Comparison of ENCODE assay signal across 19 mouse cellular contexts in the genomic region with DNA sequence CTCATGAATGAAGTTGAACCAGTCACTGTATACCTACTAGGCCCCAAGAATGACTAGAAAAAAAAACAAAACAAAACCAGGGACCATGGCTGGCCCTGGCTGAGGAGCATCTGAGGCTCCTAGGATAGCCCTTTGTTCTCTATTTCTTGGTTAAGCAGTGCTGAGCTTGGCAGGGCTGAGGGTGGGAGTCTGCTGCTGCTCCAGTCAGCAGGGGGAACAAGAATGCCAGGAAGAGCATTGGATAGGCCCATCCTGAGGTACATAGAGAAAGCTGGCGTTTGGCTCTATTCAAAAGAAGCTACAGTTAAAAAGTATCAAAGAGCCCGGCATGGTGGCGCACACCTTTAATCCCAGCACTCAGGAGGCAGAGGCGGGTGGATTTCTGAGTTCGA. TPM values are rescaled to one million over a fixed set of nuclear protein-coding genes. Genes with fewer than 3 reads are reported as not detected.
DNase-seq lines count a peak whose midpoint lies in the region; ATAC-seq and TF ChIP-seq lines count a peak whose summit lies in the region.
"Had no signal": no experiment of that assay in that cellular context is flagged by ENCODE, and none has a peak within 500 bp of the region (broad histone marks: within the 10 kb centered on the region; RNA-seq: fewer than 3 reads in every experiment).

No protein-coding gene starts in this region.

- 0 out of 2 replicates have a peak, but pooled peaks cover 5% of the 10 kb centered on the region for H3K9me3 ChIP-seq in heart, embryonic 13.5 days
- H3K9me3 ChIP-seq in liver, embryonic 13.5 days (replicated peaks) = no peaks in the 10 kb centered on the region
- no peaks in the 10 kb centered on the region for H3K9me3 ChIP-seq in lung, postnatal 0 days (ENCODE audit: low read length)
- no peaks in the 10 kb centered on the region for H3K9me3 ChIP-seq in liver, postnatal 0 days (ENCODE audit: low read length)
- H3K9me3 ChIP-seq: embryonic facial prominence, embryonic 12.5 days; forebrain, embryonic 12.5 days; hindbrain, embryonic 10.5 days had no signal

- no peak overlapping the region for H3K4me2 ChIP-seq in heart, embryonic 13.5 days
- H3K4me2 ChIP-seq in liver, embryonic 13.5 days = no peak overlapping the region
- no peak overlapping the region for H3K4me2 ChIP-seq in lung, postnatal 0 days (replicated peaks; ENCODE audit: low read depth, low read length)
- no peak overlapping the region for H3K4me2 ChIP-seq in liver, postnatal 0 days (ENCODE audit: low read depth, low read length)
- H3K4me2 ChIP-seq: embryonic facial prominence, embryonic 12.5 days; forebrain, embryonic 12.5 days; hindbrain, embryonic 14.5 days had no signal

- TF ChIP-seq CTCF in lung, postnatal 0 days (IDR thresholded peaks at IDR 0.05) = no peak
- no peak for TF ChIP-seq CTCF in liver, postnatal 0 days (IDR thresholded peaks at IDR 0.05; ENCODE audit: low read depth)

- H3K9ac ChIP-seq in heart, embryonic 13.5 days = no peak overlapping the region
- no peak overlapping the region for H3K9ac ChIP-seq in liver, embryonic 13.5 days
- no peak overlapping the region for H3K9ac ChIP-seq in lung, postnatal 0 days (replicated peaks; ENCODE audit: low read depth)
- no peak overlapping the region for H3K9ac ChIP-seq in liver, postnatal 0 days (replicated peaks)
- H3K9ac ChIP-seq: embryonic facial prominence, embryonic 12.5 days; forebrain, embryonic 12.5 days; hindbrain, embryonic 14.5 days had no signal

- H3K27ac ChIP-seq in heart, embryonic 13.5 days (replicated peaks) = peak overlapping the region; percentile 20; the same call in 1 of the 2 replicates
- H3K27ac ChIP-seq in liver, embryonic 13.5 days = peak overlapping the region; percentile 50; the same call in 1 of the 2 replicates
- peak overlapping the region; percentile 43; the same call in 1 of the 2 replicates for H3K27ac ChIP-seq in lung, postnatal 0 days (ENCODE audit: low read length)
- peak overlapping the region; percentile 24; the same call in 1 of the 2 replicates for H3K27ac ChIP-seq in liver, postnatal 0 days (ENCODE audit: low read depth)
- H3K27ac ChIP-seq: embryonic facial prominence, embryonic 12.5 days; forebrain, embryonic 12.5 days; heart, adult 2 months; hindbrain, embryonic 10.5 days; hindbrain, embryonic 14.5 days had no signal

- TF ChIP-seq EP300 in lung, postnatal 0 days (IDR thresholded peaks at IDR 0.05) = no peak
- no peak for TF ChIP-seq EP300 in liver, postnatal 0 days (IDR thresholded peaks at IDR 0.05; ENCODE audit: low read depth)

- no peaks in the 10 kb centered on the region for H3K27me3 ChIP-seq in heart, embryonic 13.5 days (replicated peaks)
- H3K27me3 ChIP-seq in liver, embryonic 13.5 days = no peaks in the 10 kb centered on the region
- H3K27me3 ChIP-seq in lung, postnatal 0 days (replicated peaks; ENCODE audit: insufficient read depth, low read length) = no peaks in the 10 kb centered on the region
- H3K27me3 ChIP-seq in liver, postnatal 0 days (ENCODE audit: insufficient read depth, low read length) = no peaks in the 10 kb centered on the region
- H3K27me3 ChIP-seq: CH12.LX; embryonic facial prominence, embryonic 12.5 days; forebrain, embryonic 12.5 days had no signal

- no peak overlapping the region for H3K4me3 ChIP-seq in heart, embryonic 13.5 days
- H3K4me3 ChIP-seq in liver, embryonic 13.5 days (replicated peaks) = no peak overlapping the region
- no peak overlapping the region for H3K4me3 ChIP-seq in lung, postnatal 0 days (ENCODE audit: low read depth, low read length)
- H3K4me3 ChIP-seq in liver, postnatal 0 days (ENCODE audit: low read depth, low read length) = no peak overlapping the region
- H3K4me3 ChIP-seq: embryonic facial prominence, embryonic 12.5 days; forebrain, embryonic 12.5 days; heart, adult 2 months; hindbrain, embryonic 10.5 days had no signal

- no peak for DNase-seq in heart, postnatal 4 days
- no peak for DNase-seq in liver, embryonic 13.5 days
- DNase-seq in liver = no peak
- no peak for DNase-seq in lung, postnatal 0 days (ENCODE audit: low spot score)
- no peak for DNase-seq in lung, postnatal 4 days
- no peak for DNase-seq in liver, postnatal 0 days
- no peak for DNase-seq in layer of hippocampus, postnatal 36 days
- DNase-seq: adrenal gland, adult 2 months; adrenal gland, postnatal 25 days; gastrocnemius, postnatal 10 days; heart, adult 2 months; heart, postnatal 14 days had no signal

- no peaks in the 10 kb centered on the region for H3K36me3 ChIP-seq in heart, embryonic 13.5 days
- H3K36me3 ChIP-seq in liver, embryonic 13.5 days = no peaks in the 10 kb centered on the region
- H3K36me3 ChIP-seq in lung, postnatal 0 days (ENCODE audit: insufficient read depth, low read length) = no peaks in the 10 kb centered on the region
- H3K36me3 ChIP-seq in liver, postnatal 0 days (replicated peaks; ENCODE audit: insufficient read depth, low read length) = no peaks in the 10 kb centered on the region
- H3K36me3 ChIP-seq: embryonic facial prominence, embryonic 12.5 days; forebrain, embryonic 12.5 days; hindbrain, embryonic 10.5 days had no signal

- 83% methylated on average over 5 of the region's 5 CpGs for WGBS in heart, embryonic 13.5 days
- 68% methylated on average over 5 of the region's 5 CpGs for WGBS in liver, embryonic 13.5 days (ENCODE audit: insufficient replicate concordance)
- WGBS in lung, postnatal 0 days = 84% methylated on average over 5 of the region's 5 CpGs
- WGBS in liver, postnatal 0 days (ENCODE audit: insufficient replicate concordance) = 65% methylated on average over 5 of the region's 5 CpGs

- ATAC-seq in heart, embryonic 13.5 days (ENCODE audit: extremely low read depth, insufficient number of reproducible peaks, low FRiP score, low TSS enrichment) = no peak
- ATAC-seq in liver, embryonic 13.5 days (ENCODE audit: low read depth) = no peak
- peak; percentile 28; the same call in 1 of the 2 replicates for ATAC-seq in lung, postnatal 0 days
- no peak for ATAC-seq in liver, postnatal 0 days
- ATAC-seq: forebrain, embryonic 16.5 days had no signal

- H3K4me1 ChIP-seq in heart, embryonic 13.5 days = peaks cover 19% of the 10 kb centered on the region; the same call in 1 of the 2 replicates
- no peaks in the 10 kb centered on the region for H3K4me1 ChIP-seq in liver, embryonic 13.5 days (replicated peaks)
- H3K4me1 ChIP-seq in lung, postnatal 0 days (ENCODE audit: insufficient read depth, low read depth, low read length) = no peaks in the 10 kb centered on the region
- no peaks in the 10 kb centered on the region for H3K4me1 ChIP-seq in liver, postnatal 0 days (ENCODE audit: insufficient read depth)
- H3K4me1 ChIP-seq: embryonic facial prominence, embryonic 12.5 days; forebrain, embryonic 12.5 days had no signal

RNA-seq across cellular contexts. Expression of gene Usp38, which starts 52.1 kb away (rescaled TPM):
- polyA plus RNA-seq in heart, embryonic 13.5 days (2015; fragmentation: Nextera tagmentation; extraction: Ambion mirVana) = 13.3 and 13.7 TPM in 2 replicates
- total RNA-seq in heart, postnatal 4 days (2021) = 10 to 100 TPM; 21.6 to 22.3 TPM
- 10.2 and 12.7 TPM in 2 replicates for polyA plus RNA-seq in liver, embryonic 13.5 days (2015; fragmentation: Nextera tagmentation; extraction: Ambion mirVana)
- 9.6 and 11.2 TPM in 2 replicates for polyA plus RNA-seq in lung, postnatal 0 days (2015; fragmentation: Nextera tagmentation; extraction: Ambion mirVana)
- polyA plus RNA-seq in liver, postnatal 0 days (2015; fragmentation: Nextera tagmentation; extraction: Ambion mirVana) = 6.8 and 7.1 TPM in 2 replicates
- 10 to 100 TPM; 25.3 to 25.4 TPM for total RNA-seq in layer of hippocampus, postnatal 36 days (2021)
